Mouse (Mus musculus) CH12.LX (cell line): ENCODE results near the gene Cwh43. TPM values are rescaled to one million over a fixed set of nuclear protein-coding genes. Genes with fewer than 3 reads are reported as not detected.

Experiments
- DNase-seq: peaks from one replicate; pipeline ENCODE4 v3.0.0-alpha.2; 2013; ENCODE audit errors: extremely low read depth
- H3K27ac ChIP-seq: 2 replicates; pipeline ENCODE4 v1.5.1; 2012; ENCODE audit warnings: low read depth, mild to moderate bottlenecking, control low read depth, moderate library complexity; ENCODE audit not compliant: insufficient read depth
- H3K27me3 ChIP-seq: replicated peaks from 2 replicates; pipeline ENCODE3; 2012; ENCODE audit warnings: inconsistent platforms
- H3K36me3 ChIP-seq, 2 experiments: replicated peaks in 1 of 2; 2 replicates each; pipeline versions ENCODE3 to v1.6.1; 2012; ENCODE audit warnings: inconsistent platforms in 1 of 2, low read length in 1 of 2, mild to moderate bottlenecking in 1 of 2, mixed read lengths in 1 of 2, moderate library complexity in 1 of 2; ENCODE audit not compliant: control insufficient read depth in 1 of 2, insufficient read depth in 1 of 2
- H3K4me1 ChIP-seq, 2 experiments: 2 replicates each; pipeline ENCODE4 v1.6.1; 2012; ENCODE audit warnings: inconsistent platforms in 1 of 2, moderate library complexity in 1 of 2; ENCODE audit not compliant: insufficient read depth in 2 of 2, control insufficient read depth in 1 of 2
- H3K4me2 ChIP-seq: 2 replicates; pipeline ENCODE4 v1.6.1; 2012; ENCODE audit warnings: low read depth, mild to moderate bottlenecking, control low read depth; ENCODE audit not compliant: poor library complexity, insufficient read depth, severe bottlenecking
- H3K4me3 ChIP-seq, 3 experiments: fragments of 150-350 bp in 1 of 3; sonication (generic) in 1 of 3; replicated peaks in 1 of 3; 2 replicates each; pipeline versions ENCODE3 to v1.5.1; 2011 to 2012; ENCODE audit warnings: low read depth in 2 of 3, low read length in 2 of 3, mild to moderate bottlenecking in 2 of 3, moderate library complexity in 2 of 3, control low read depth in 1 of 3, improper control_type of control experiment in 1 of 3, inconsistent platforms in 1 of 3, mixed read lengths in 1 of 3; ENCODE audit not compliant: poor library complexity in 1 of 3
- H3K79me2 ChIP-seq: replicated peaks from 2 replicates; pipeline ENCODE4 v1.6.1; 2012; ENCODE audit warnings: mild to moderate bottlenecking, moderate library complexity; ENCODE audit not compliant: control insufficient read depth, poor library complexity, insufficient read depth, severe bottlenecking; ENCODE audit errors: extremely low read depth
- H3K9ac ChIP-seq: 2 replicates; pipeline ENCODE4 v1.6.1; 2012; ENCODE audit warnings: low read depth, mild to moderate bottlenecking, control low read depth, moderate library complexity; ENCODE audit not compliant: insufficient read depth
- H3K9me3 ChIP-seq: replicated peaks from 2 replicates; pipeline ENCODE3; 2012; ENCODE audit warnings: low read length, inconsistent platforms, mixed read lengths
- CHD2 ChIP-seq: IDR thresholded peaks from 2 replicates; pipeline ENCODE4 v1.6.1; 2011; ENCODE audit warnings: low read length, improper control_type of control experiment
- CTCF ChIP-seq, 2 experiments: IDR thresholded peaks in 1 of 2; conservative IDR thresholded peaks in 1 of 2; 2 replicates each; pipeline ENCODE4 v1.5.1; 2011 to 2012; ENCODE audit warnings: low read depth in 2 of 2, low read length in 2 of 2, improper control_type of control experiment in 1 of 2, inconsistent platforms in 1 of 2, mild to moderate bottlenecking in 1 of 2, moderate library complexity in 1 of 2
- E2F4 ChIP-seq: IDR thresholded peaks from 2 replicates; pipeline ENCODE4 v1.6.1; 2011; ENCODE audit warnings: low read depth, low read length, improper control_type of control experiment; ENCODE audit not compliant: insufficient replicate concordance
- EP300 ChIP-seq: IDR thresholded peaks from 2 replicates; pipeline ENCODE4 v1.6.1; 2011; ENCODE audit warnings: low read length, improper control_type of control experiment
- GABPA ChIP-seq: IDR thresholded peaks from 2 replicates; pipeline ENCODE4 v1.6.1; 2012; ENCODE audit warnings: low read depth, low read length, improper control_type of control experiment, inconsistent platforms; ENCODE audit not compliant: insufficient replicate concordance
- IRF4 ChIP-seq: IDR thresholded peaks from 2 replicates; pipeline ENCODE4 v1.6.1; 2014; ENCODE audit warnings: low read depth, mild to moderate bottlenecking, inconsistent platforms, low read length, improper control_type of control experiment
- MAFK ChIP-seq: IDR thresholded peaks from 2 replicates; pipeline ENCODE4 v1.6.1; 2011; ENCODE audit warnings: low read length, improper control_type of control experiment; ENCODE audit not compliant: insufficient replicate concordance
- MAZ ChIP-seq: IDR thresholded peaks from 2 replicates; pipeline ENCODE4 v1.6.1; 2012; ENCODE audit warnings: low read depth, mild to moderate bottlenecking, inconsistent platforms, low read length, improper control_type of control experiment, moderate library complexity
- MEF2A ChIP-seq: IDR thresholded peaks from 2 replicates; pipeline ENCODE4 v1.6.1; 2014; ENCODE audit warnings: low read depth, mild to moderate bottlenecking, inconsistent platforms, low read length, improper control_type of control experiment, borderline replicate concordance
- MYC ChIP-seq: IDR thresholded peaks from 2 replicates; pipeline ENCODE4 v1.6.1; 2011; ENCODE audit warnings: low read depth, mild to moderate bottlenecking, improper control_type of control experiment, low read length
- NELFE ChIP-seq: IDR thresholded peaks from 2 replicates; pipeline ENCODE4 v1.6.1; 2011; ENCODE audit warnings: low read depth, low read length, improper control_type of control experiment
- NRF1 ChIP-seq: IDR thresholded peaks from 2 replicates; pipeline ENCODE4 v1.6.1; 2014; ENCODE audit warnings: low read depth, mild to moderate bottlenecking, inconsistent platforms, low read length, improper control_type of control experiment, moderate library complexity
- POLR2A ChIP-seq: IDR thresholded peaks from 2 replicates; pipeline ENCODE4 v1.6.1; 2011; ENCODE audit warnings: low read depth, mild to moderate bottlenecking, improper control_type of control experiment, low read length
- RAD21 ChIP-seq: IDR thresholded peaks from 2 replicates; pipeline ENCODE4 v1.6.1; 2011; ENCODE audit warnings: low read depth, mild to moderate bottlenecking, low read length, improper control_type of control experiment, moderate library complexity
- RCOR1 ChIP-seq: conservative IDR thresholded peaks from 2 replicates; pipeline ENCODE4 v1.6.1; 2012; ENCODE audit warnings: low read depth, mild to moderate bottlenecking, inconsistent platforms, low read length, improper control_type of control experiment
- SIN3A ChIP-seq: IDR thresholded peaks from 2 replicates; pipeline ENCODE4 v1.6.1; 2012; ENCODE audit warnings: low read length, improper control_type of control experiment, inconsistent platforms
- ZC3H11A ChIP-seq: IDR thresholded peaks from 2 replicates; pipeline ENCODE4 v1.6.1; 2012; ENCODE audit warnings: low read depth, mild to moderate bottlenecking, inconsistent platforms, low read length, improper control_type of control experiment
- dilution Hi-C: fragments of 300-500 bp; cut with MboI; formaldehyde crosslinking; loops from 2 replicates; pipeline ENCODE4 v1.14.3; 2020; ENCODE audit warnings: low sequenced_read_pairs; ENCODE audit not compliant: extremely low pct_unique_long_range_greater_than_20kb, extremely low pct_ligation_motif_present
- in situ Hi-C: fragments of 300-500 bp; cut with MboI; formaldehyde crosslinking; loops from 3 replicates; pipeline ENCODE4 v1.14.3; 2019; ENCODE audit warnings: low sequenced_read_pairs, low pct_ligation_motif_present, low pct_unique_long_range_greater_than_20kb, mixed read lengths
- polyA plus RNA-seq: library from polyadenylated mRNA; unstranded; fragments of >175 nt; gene quantifications from 2 replicates; pipeline ENCODE4 v1.2.1, GENCODE M21; 2012; ENCODE audit warnings: low read depth; ENCODE audit not compliant: insufficient read length
- total RNA-seq, 2 experiments: library from RNA; depleted of rRNA; stranded (reverse); fragments of 300-350 nt in 1 of 2; fragments of >200 nt in 1 of 2; gene quantifications; 2 replicates each; pipeline ENCODE4 v1.2.3; 2012 to 2014

Gene Cwh43
- total and polyA plus RNA-seq, 3 experiments: not detected

- dilution Hi-C loops: no loop called here
- H3K4me3 ChIP-seq: no peak overlapping the region
- no peak for TF ChIP-seq GABPA
- no peak for TF ChIP-seq MYC
- TF ChIP-seq MAFK: peak; percentile 89
- TF ChIP-seq, all 38 proteins: peak for 1
- no peaks in the 10 kb centered on the region for H3K27me3 ChIP-seq
- no peak overlapping the region for H3K9ac ChIP-seq
- H3K27ac ChIP-seq: no peak overlapping the region
- DNase-seq: no peak
- in situ Hi-C loops: no loop called here
- no peaks in the 10 kb centered on the region for H3K79me2 ChIP-seq
- no peaks in the 10 kb centered on the region for H3K36me3 ChIP-seq
- H3K9me3 ChIP-seq: no peaks in the 10 kb centered on the region
- H3K4me2 ChIP-seq: no peak overlapping the region
- H3K4me1 ChIP-seq: peaks cover 0 to 7% of the 10 kb centered on the region in 2 experiments; a peak in 2 of 4 replicates
Observed at GRCm38 (mm10) chr5:73484016-73484615, 78.2 kb downstream of the Cwh43 start.

GRCm38 (mm10) chr5:73486451-73486850 lies 80.6 kb downstream of the Cwh43 start:
- Histone ChIP-seq H3K27me3 (no peaks in the 10 kb centered on the region), H3K9me3 (no peaks in the 10 kb centered on the region), H3K9ac (no peak overlapping the region), H3K36me3 (no peaks in the 10 kb centered on the region), H3K27ac (no peak overlapping the region), H3K4me2 (no peak overlapping the region), H3K79me2 (no peaks in the 10 kb centered on the region), H3K4me3 (no peak overlapping the region), H3K4me1 (peaks cover 3 to 6% of the 10 kb centered on the region in 2 experiments; a peak in 3 of 4 replicates)
- dilution Hi-C loops: no loop called here
- in situ Hi-C loops: no loop called here
- no peak for DNase-seq
- TF ChIP-seq IRF4 (no peak), NELFE (no peak), RAD21 (no peak), ZC3H11A (no peak), CHD2 (no peak), NRF1 (no peak), RCOR1 (no peak), MEF2A (no peak), MAZ (no peak), POLR2A (no peak), E2F4 (no peak), CTCF (conservative IDR thresholded peaks at IDR 0.05 in 1 of 2, IDR thresholded peaks at IDR 0.05 in 1 of 2; ENCODE audit: low read depth in 2 of 2, low read length in 2 of 2) (no peak), MYC (no peak), EP300 (no peak), SIN3A (no peak)
